Mouse (Mus musculus): ENCODE data around the gene Pgap2. TPM values are rescaled to one million over a fixed set of nuclear protein-coding genes. Genes with fewer than 3 reads are reported as not detected.

Pgap2 gene
- total and polyA plus RNA-seq, 3 experiments = 21.1 to 91.1 TPM; not detected in 1

DNA sequence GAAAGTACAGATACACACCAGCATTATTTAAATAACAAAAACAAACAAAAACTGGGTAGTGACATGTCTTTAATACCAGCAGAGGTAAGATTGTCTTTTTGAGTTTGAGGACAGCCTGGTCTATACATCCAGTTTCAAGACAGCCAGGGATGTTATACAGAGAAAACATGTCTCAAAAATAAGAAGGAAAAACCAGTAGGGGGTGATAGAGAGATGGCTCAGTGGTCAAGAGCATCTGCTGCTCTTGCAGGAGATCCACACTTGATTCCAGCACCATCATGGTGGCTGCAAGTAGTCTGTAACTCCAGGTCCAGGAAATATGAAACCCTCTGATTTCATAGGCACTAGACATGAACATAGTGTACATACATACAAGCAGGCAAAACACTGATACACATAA, 39.7 kb upstream of the Pgap2 start:
- Histone ChIP-seq H3K9ac (ENCODE audit: control insufficient read depth, low read depth, low read length, poor library complexity, severe bottlenecking) (no peak overlapping the region), H3K4me1 (ENCODE audit: control insufficient read depth in 1 of 2, insufficient read depth in 2 of 2, low read length in 2 of 2) (no peaks in the 10 kb centered on the region), H3K9me3 (replicated peaks; ENCODE audit: insufficient read depth, low read length) (no peaks in the 10 kb centered on the region), H3K27me3 (ENCODE audit: control insufficient read depth in 1 of 2, insufficient read depth in 2 of 2, low read length in 2 of 2) (no peaks in the 10 kb centered on the region), H3K4me3 (ENCODE audit: control insufficient read depth in 1 of 2, insufficient read depth in 1 of 2, low read depth in 2 of 2, low read length in 2 of 2) (no peak overlapping the region), H3K27ac (ENCODE audit: control insufficient read depth, low read depth, low read length) (no peak overlapping the region), H3K36me3 (ENCODE audit: control insufficient read depth in 1 of 2, insufficient read depth in 2 of 2, low read length in 2 of 2) (peaks cover 6 to 63% of the 10 kb centered on the region in 2 experiments), H3K79me2 (ENCODE audit: control insufficient read depth, insufficient read depth, low read length, poor library complexity) (no peaks in the 10 kb centered on the region)
- TF ChIP-seq NRF1 (IDR thresholded peaks at IDR 0.05; ENCODE audit: insufficient read depth, low read depth, low read length, poor library complexity, severe bottlenecking) = no peak
- no peak for TF ChIP-seq POLR2A (IDR thresholded peaks at IDR 0.05; ENCODE audit: control insufficient read depth in 1 of 2, insufficient read depth in 1 of 2, low read depth in 1 of 2, low read length in 2 of 2, poor library complexity in 1 of 2)
- TF ChIP-seq BHLHE40 (IDR thresholded peaks at IDR 0.05; ENCODE audit: borderline replicate concordance, low read depth, low read length) = no peak
- no peak for TF ChIP-seq MYB (IDR thresholded peaks at IDR 0.05; ENCODE audit: low read depth, low read length)
- TF ChIP-seq ZMIZ1 (IDR thresholded peaks at IDR 0.05; ENCODE audit: low read depth, low read length) = no peak
- TF ChIP-seq MAFK (IDR thresholded peaks at IDR 0.05; ENCODE audit: borderline replicate concordance, low read depth, low read length) = no peak
- TF ChIP-seq MYC (IDR thresholded peaks at IDR 0.05; ENCODE audit: low read depth, low read length) = 0 out of 2 replicates have a peak, but pooled peaks have one; percentile 24
- TF ChIP-seq TCF12 (IDR thresholded peaks at IDR 0.05; ENCODE audit: low read depth, low read length) = no peak
- TF ChIP-seq POLR2AphosphoS5 (IDR thresholded peaks at IDR 0.05; ENCODE audit: borderline replicate concordance, low read depth, low read length) = no peak
- TF ChIP-seq JUND (IDR thresholded peaks at IDR 0.05; ENCODE audit: low read depth, low read length) = no peak
- no peak for TF ChIP-seq SIN3A (IDR thresholded peaks at IDR 0.05; ENCODE audit: low read length)
- TF ChIP-seq RCOR1 (IDR thresholded peaks at IDR 0.05; ENCODE audit: low read depth, low read length) = no peak
- TF ChIP-seq RAD21 (IDR thresholded peaks at IDR 0.05; ENCODE audit: low read depth, low read length) = peak; percentile 21
- TF ChIP-seq E2F4 (IDR thresholded peaks at IDR 0.05; ENCODE audit: borderline replicate concordance, low read depth, low read length) = no peak
- no peak for TF ChIP-seq ELF1 (IDR thresholded peaks at IDR 0.05; ENCODE audit: low read depth, low read length)
- peak in 2 of 3 experiments; percentile 30 to 44; a peak in 3 of 6 replicates for TF ChIP-seq CTCF (IDR thresholded peaks at IDR 0.05 in 2 of 3, conservative IDR thresholded peaks at IDR 0.05 in 1 of 3; ENCODE audit: control insufficient read depth in 1 of 3, insufficient read depth in 1 of 3, low read depth in 2 of 3, low read length in 3 of 3, poor library complexity in 1 of 3, severe bottlenecking in 1 of 3)
- no peak for TF ChIP-seq ZC3H11A (IDR thresholded peaks at IDR 0.05; ENCODE audit: low read depth, low read length)
- TF ChIP-seq NELFE (IDR thresholded peaks at IDR 0.05; ENCODE audit: low read depth, low read length) = no peak; the same call in 1 of the 2 replicates
- TF ChIP-seq CHD2 (IDR thresholded peaks at IDR 0.05; ENCODE audit: low read length) = no peak
- no peak for TF ChIP-seq ETS1 (IDR thresholded peaks at IDR 0.05; ENCODE audit: low read depth, low read length)
- no peak for TF ChIP-seq TAL1 (IDR thresholded peaks at IDR 0.05; ENCODE audit: low read length)
- no peak for TF ChIP-seq HCFC1 (IDR thresholded peaks at IDR 0.05; ENCODE audit: low read depth, low read length)
- TF ChIP-seq POLR2AphosphoS2 (IDR thresholded peaks at IDR 0.05; ENCODE audit: low read length) = no peak
- TF ChIP-seq UBTF (IDR thresholded peaks at IDR 0.05; ENCODE audit: borderline replicate concordance, insufficient read depth, low read depth, low read length) = no peak
- TF ChIP-seq MAX (IDR thresholded peaks at IDR 0.05; ENCODE audit: low read length) = no peak
- peak; percentile 33 for TF ChIP-seq SMC3 (IDR thresholded peaks at IDR 0.05; ENCODE audit: low read depth, low read length)
- no peak for TF ChIP-seq GATA1 (IDR thresholded peaks at IDR 0.05; ENCODE audit: low read depth, low read length)
- no peak for TF ChIP-seq MAZ (IDR thresholded peaks at IDR 0.05; ENCODE audit: low read depth, low read length)
- peak; percentile 40 for DNase-seq (ENCODE audit: low read depth, low spot score)
